Mouse (Mus musculus) kidney, adult 9 months (tissue): Measurements from ENCODE around the gene Rbm38.

ENCODE experiments used
- DNase-seq: peaks from one replicate; pipeline ENCODE4 v3.0.0; 2022

The Rbm38 gene

DNA sequence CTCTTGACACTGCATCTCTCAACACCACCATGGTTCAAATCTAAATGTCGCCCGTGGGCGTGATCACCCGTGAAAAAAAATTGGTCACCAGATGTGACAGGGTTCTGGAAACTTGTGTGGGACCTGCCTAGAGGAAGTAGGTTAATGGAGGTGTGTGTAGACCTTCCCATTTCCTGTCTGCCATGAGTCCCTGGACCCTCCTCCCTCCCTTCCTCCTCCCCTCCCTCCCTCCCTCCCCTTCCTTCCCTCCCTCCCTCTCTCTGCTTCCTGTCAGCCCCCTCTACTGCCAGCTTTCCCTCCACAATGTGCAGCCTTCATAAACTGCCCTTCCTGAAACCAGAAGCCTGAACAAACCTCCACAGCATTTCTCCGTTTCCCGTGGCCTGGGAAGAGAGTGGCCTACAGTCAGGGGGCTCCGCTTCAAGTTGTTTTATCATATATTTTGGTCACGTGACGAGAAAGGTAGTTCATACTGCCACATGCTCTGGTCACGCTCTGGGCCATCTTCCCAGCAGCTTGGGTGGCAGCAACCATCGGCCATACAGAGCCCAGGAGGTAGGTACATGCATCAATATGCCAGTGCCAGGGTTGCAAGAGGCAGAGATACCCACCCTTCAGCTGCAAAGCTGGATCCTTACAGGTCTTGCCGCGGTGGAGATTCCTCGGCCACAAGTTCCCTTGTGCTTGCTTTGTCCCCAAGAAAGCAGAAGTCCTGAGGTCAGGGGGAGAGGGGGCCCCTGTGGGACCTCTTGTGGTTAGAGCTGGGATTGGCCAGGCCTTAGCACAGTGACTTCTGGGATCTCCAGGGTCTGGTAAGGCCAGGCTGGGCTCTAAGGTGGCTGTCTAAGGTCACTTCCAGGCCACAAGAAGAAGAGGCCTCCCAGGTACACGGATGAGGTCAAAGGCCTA lies 41.4 kb downstream of the Rbm38 start:
- DNase-seq: no peak

DNA sequence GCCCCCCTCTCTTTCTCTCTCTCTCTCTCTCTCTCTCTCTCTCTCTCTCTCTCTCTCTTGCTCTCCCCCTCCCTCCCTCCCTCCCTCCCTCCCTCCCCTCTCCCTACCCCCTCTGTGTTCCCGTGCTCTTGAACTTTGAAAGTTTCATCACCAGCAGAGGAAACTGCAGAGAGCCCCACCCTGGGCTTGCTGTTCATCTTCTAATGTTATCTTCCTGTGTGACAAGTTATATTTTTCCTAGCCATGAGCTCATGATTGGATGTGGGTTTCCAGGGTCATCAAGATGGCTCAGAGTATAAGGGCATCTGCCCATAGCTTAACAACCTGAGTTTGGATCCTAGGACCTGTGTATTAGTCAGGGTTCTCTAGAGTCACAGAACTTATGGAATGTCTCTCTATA lies 42.9 kb downstream of the Rbm38 start:
- DNase-seq: no peak

DNA sequence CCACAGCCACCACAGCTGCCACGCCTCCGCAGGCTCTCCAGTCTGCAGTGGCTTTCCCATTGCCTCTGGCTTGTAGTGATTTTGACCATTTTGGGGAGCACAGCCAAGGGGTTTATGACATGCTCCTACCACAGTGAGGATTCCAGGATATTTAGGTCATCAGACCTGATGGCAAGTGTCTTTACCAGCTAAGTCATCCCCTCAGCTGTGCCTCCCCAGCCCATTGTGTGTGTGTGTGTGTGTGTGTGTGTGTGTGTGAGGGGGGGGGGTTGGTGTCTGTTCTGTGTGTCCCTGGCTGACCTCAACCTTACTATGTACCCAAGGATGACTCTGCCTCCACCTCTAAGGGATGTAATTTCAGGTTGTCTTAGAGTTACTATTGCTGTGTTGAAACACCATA lies 44.6 kb downstream of the Rbm38 start:
- DNase-seq: no peak

DNA sequence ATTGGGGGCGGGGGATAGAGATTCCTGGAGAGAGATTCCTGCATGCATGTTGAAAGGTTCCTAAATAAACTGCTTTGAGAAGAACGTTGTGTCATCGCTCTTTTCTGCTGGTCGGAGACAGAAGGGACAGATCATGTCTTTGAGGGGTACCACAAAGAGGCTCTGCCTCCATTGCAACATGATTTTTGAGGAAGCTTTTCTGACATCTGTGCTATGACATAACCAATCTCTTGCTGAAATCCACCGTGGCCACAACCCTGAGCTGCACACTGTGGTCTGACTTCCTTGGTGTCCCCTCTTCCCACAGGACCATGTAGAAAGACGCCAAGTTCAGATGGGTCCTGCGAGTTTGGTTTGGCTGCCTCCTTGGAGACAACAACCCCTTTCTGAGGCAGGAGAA lies 52.6 kb downstream of the Rbm38 start:
- no peak for DNase-seq

DNA sequence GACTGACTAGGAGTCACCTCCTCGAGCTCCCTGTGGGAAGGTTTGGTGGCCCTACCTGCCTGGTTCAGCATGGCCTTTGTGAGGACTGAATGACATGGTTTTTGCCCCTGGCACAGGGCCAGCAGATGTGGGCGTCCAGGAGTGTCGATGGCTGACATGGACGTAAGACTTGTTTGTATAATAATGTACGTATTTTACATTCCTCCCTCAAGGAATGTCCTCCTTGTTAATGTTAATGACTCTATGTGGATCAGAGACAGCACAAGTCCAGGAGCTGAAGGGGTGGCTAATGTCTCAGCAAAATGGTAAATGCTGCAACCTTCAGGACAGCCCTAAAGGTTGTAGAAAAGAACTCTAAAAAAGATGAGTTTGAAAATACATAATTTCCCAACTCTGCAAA lies 53.4 kb downstream of the Rbm38 start:
- no peak for DNase-seq

DNA sequence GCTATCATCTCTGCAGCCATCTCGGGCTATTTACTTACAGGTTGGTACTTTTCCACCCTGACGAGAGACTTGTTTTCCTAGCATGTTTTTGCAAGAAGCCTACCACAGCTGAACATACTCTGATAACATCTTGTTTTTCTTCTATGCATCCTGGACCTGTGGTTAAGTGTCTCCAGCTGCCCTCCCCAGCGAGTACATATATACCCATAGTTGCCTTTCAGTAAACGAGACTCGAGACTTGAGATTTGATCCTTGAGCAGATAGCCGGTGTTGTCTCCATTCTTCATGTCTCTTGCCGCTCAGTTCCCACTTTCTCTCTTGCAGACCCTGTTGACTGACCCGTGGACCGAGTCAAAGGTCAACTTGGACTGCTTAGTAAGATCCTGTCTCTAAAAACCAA lies 56.6 kb downstream of the Rbm38 start:
- no peak for DNase-seq

DNA sequence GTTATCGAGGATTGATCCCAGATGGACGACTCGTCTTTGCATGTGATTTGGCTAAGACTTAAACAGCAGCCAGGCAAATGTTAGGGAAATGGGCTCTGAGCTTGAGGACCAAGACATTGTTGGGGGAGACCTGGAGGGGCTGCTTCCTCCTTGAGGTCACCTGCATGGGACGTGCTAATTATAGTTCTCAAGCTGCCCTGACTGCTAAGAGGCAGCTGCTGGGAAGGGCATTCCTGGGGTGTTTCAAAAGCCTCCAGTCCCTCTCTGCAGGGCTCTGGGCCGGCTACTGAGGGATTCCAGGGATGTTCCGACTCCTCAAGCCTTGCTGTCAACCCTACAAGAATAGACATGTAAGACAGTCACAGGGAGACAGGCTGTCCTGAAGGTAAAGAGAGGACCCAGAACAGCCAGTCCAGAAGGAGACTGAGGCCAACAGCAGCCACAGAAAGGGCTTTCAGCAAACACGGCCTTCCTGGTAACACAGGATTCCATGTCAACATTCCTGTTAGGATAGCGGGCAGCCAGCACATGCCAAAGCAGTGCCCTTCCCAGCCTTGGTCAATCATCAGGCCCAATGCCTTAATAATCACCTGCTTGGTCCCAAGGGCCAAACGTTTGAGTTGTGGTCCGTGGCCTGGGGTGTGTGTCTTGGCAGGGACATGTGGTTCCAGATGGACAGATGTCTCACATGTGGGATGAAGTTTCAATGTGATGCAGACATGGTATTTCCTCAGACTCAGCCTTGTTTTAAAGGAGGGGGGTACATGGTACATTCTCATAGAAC lies 59.7 kb downstream of the Rbm38 start:
- no peak for DNase-seq

DNA sequence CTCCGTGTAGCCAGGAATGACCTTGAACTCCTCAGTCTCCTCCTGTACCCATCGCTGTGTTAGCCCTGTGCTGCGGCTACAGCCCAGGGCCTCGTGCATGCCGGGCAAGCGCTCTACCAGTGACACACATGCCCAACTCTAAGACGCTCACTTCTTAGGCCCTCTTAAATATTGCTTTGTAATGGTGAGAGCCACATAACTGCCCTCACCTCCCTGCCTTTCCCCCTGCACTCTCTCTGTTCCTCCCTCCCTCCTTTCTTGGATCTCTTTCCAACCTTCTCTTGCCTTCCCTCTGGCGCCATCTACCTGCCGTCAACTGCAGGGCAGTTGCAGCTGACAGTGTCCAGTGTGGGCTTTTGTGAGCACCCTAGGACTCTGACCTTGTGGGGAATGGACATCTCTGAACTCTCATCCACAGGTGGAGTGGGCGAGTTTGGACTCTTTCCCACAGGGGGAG lies 60.5 kb downstream of the Rbm38 start:
- DNase-seq: peak; percentile 86

DNA sequence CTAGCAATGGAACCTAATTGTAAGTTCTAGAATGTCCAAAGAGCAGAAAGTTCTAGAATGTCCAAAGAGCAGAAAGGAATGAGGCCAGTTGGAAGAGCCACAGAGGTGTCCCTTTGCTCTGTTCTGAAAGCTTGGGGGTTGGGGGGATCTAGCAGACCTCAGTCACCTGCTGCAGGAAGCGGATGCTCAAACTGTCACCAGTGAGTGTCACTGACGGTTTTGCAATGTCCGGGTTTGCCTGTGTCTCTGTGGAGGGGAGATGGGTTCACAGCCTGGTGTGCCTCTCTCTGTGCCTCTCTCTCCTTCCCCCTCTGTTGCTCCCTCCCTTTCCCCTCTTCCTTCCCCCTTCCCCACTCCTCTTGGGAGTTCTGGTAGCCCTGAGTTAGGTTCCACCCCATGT lies 62.4 kb downstream of the Rbm38 start:
- no peak for DNase-seq

DNA sequence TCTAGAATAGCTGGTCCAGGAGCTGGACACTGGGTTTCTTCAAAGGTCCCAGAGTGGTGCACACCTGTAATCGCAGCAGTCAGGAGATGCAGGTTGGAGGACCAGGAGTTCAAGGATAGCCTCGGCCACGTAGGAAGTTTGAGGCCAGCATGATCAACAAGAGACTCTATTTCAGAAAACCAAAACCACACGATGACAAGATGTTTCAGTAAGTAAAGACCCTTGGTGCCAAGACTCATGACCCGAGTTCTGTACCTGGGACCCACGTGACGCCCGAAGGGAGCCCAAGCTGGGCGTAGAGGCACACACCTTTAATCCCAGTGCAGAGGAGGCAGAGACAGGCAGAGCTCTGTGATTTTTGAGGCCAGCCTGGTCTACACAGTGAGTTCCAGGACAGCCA lies 62.8 kb downstream of the Rbm38 start:
- DNase-seq: no peak

DNA sequence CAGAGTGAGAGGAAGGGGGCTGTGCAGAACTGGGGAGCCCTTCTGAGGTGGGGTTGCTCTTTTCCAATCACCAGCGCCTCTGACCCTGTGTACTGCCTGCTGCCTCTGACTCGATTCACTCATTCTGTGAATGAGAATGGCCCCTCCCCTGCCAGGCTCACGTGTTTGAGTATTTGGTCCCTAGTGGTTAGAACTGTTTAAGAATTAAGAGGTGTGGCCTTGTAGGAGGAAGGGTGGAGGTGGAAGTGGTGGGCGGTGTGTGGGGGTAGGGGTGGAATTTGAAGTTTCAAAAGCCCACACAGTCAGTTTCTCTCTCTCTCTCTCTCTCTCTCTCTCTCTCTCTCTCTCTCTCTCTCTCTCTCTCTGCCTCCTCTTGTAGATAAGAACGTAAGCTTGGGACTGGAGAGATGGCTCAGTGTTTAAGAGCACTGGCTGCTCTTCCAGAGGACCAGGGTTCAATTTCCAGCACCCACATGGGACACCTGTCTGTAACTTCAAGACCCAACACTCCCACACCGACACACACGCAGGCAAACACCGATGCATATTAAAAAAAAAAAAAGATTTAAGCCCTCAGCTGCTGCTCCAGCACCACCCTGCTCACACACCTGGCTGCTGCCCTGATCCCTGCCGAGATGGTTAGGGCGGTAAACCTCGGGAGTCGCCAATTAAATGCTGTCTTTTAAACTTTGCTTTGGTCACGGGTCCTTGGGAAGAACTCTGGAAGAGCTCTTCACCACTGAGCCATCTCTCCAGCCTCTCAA lies 63.6 kb downstream of the Rbm38 start:
- DNase-seq: peak; percentile 17
